Mouse (Mus musculus) lung, adult 2 months (tissue): ENCODE results near the gene Ptpdc1.

Source experiments
- CTCF ChIP-seq: fragments of 200-500 bp; IDR thresholded peaks from 2 replicates; pipeline ENCODE4 v1.5.1; 2011; ENCODE audit warnings: mild to moderate bottlenecking, low read length, control low read depth; ENCODE audit not compliant: insufficient read depth
- POLR2A ChIP-seq: fragments of 200-500 bp; IDR thresholded peaks from 2 replicates; pipeline ENCODE4 v1.6.1; 2011; ENCODE audit warnings: low read depth, mild to moderate bottlenecking, control low read depth, low read length, borderline replicate concordance; ENCODE audit errors: extremely low read depth

DNA sequence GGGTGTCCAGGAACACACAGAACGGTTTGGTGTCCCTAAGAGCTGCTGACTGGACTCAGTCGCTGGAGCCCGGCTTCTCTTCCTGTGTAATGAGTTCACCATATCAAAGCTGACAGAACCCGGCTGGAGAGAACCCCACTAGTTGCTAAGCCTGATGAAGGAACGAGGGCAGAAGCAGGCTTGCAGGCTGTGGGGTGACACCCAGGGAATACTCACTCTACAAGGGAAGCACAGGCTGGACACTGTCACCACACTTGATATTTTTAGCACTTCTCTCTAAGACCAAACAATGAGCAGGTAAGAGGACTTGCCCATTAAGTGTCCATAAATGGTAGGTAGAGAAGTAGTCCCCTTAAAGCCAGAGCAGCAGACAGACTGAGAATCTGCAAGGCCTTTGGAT, 20.9 kb downstream of the Ptpdc1 start:
- TF ChIP-seq POLR2A (no peak), CTCF (no peak)
